Mouse (Mus musculus): Measurements from ENCODE around the gene Cbx8. TPM values are rescaled to one million over a fixed set of nuclear protein-coding genes. Genes with fewer than 3 reads are reported as not detected.

The Cbx8 gene
- 9.8 and 12.3 TPM in 2 replicates for polyA plus RNA-seq (2015; fragmentation: Nextera tagmentation; extraction: Ambion mirVana)

DNA sequence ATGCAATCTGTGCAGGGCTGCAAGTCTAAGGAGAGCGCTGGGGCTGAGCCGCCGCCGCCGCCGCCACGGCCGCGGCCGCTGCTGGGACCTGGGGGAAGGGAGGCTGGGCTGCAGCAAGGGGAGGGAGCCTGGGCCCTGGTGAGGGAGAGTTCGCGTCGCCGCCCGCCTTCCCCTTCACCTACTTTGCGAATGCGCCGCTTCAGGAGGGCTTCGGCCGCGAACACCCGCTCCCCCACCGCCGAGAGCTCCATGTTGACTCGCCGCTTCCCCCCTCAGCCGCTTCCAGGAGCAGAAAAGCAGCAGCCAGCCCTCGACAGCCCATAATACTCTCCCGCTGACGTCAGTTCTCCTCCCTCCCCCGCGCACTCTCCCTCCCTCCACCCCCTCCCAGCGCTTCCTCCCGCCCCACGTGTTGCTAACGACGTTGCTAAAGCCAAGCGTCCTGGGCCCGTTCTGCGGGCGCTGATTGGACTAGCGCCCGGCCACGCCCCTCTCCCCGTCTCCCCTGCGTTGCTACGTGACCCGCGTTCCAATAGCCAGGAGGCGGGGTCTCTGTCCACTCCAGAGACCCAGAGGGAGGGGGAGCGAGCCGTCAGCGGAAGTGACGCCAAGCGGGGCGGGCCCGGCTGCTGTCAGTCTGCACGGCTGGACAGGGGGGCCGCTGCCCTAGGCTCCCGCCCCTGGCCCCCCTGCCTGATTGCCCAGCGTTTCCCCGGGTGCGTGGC lies at the start of gene Cbx8:
Cbx8 (minus strand) TSS at position 370 of the 725 bp plus-strand sequence.
- Histone ChIP-seq H3K4me1 (peaks cover 76% of the 10 kb centered on the region), H3K4me3 (peak within 1 kb of the TSS; percentile 75), H3K27ac (peak within 1 kb of the TSS; percentile 88), H3K9ac (peak within 1 kb of the TSS; percentile 94), H3K36me3 (ENCODE audit: poor library complexity, severe bottlenecking) (peaks cover 10% of the 10 kb centered on the region), H3K9me3 (replicated peaks) (no peaks in the 10 kb centered on the region), H3K4me2 (peak within 1 kb of the TSS; percentile 94), H3K27me3 (peaks cover 83% of the 10 kb centered on the region)
- under 1% methylated on average over 50 of the region's 63 CpGs for WGBS
- peak; percentile 91 for ATAC-seq

DNA sequence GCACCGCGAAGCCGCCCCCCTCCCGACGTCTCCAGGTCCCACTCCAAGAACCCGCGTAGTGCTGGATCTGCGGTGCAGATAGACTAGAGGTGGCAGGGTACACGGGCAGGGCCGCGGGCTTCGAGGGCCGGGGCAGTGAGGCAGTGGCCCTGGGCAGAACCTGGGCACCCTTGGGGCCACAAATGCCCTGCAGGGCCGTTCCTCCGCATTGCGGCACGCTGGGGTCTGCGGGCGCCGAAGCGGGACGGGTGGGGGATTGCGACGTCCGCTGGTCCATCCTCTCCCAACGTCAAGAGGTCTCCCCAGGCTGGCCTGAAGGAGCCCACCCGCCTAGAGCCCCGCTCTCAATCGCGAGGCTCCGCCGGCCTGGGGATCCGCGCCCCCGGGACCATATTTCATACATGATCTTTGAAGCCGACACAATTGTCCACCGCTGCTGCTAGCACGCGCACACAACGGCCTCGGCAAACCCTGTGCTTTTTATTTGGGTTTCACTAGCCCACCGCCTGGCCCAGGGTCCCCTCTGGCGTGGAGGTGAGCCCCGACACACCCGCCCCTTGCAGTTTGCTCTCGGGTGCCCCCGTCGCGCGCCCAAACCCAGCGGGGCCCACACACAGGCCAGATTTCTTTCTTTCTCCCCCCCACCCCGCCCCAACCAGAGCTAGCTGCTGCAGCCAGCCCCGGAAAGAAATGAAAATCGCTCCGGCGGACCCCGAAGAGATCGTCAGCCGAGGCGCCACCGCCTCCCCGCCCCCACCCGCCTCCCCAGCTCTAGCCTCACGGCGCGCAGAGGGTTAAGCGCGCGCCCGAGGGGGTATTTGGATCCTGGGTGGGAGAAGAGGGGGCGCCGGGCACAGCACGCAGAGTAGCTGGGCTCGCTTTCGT lies 49.5 kb upstream of the Cbx8 start:
- ATAC-seq: no peak
- WGBS: under 1% methylated on average over 70 of the region's 75 CpGs
- H3K36me3 ChIP-seq (ENCODE audit: poor library complexity, severe bottlenecking): no peaks in the 10 kb centered on the region
- peak overlapping the region; percentile 95 for H3K4me2 ChIP-seq
- peaks cover 54% of the 10 kb centered on the region for H3K27me3 ChIP-seq
- H3K4me1 ChIP-seq: peaks cover 39% of the 10 kb centered on the region
- peak overlapping the region; percentile 73 for H3K9ac ChIP-seq
- no peak overlapping the region for H3K27ac ChIP-seq
- no peaks in the 10 kb centered on the region for H3K9me3 ChIP-seq (replicated peaks)
- peak overlapping the region; percentile 54 for H3K4me3 ChIP-seq

DNA sequence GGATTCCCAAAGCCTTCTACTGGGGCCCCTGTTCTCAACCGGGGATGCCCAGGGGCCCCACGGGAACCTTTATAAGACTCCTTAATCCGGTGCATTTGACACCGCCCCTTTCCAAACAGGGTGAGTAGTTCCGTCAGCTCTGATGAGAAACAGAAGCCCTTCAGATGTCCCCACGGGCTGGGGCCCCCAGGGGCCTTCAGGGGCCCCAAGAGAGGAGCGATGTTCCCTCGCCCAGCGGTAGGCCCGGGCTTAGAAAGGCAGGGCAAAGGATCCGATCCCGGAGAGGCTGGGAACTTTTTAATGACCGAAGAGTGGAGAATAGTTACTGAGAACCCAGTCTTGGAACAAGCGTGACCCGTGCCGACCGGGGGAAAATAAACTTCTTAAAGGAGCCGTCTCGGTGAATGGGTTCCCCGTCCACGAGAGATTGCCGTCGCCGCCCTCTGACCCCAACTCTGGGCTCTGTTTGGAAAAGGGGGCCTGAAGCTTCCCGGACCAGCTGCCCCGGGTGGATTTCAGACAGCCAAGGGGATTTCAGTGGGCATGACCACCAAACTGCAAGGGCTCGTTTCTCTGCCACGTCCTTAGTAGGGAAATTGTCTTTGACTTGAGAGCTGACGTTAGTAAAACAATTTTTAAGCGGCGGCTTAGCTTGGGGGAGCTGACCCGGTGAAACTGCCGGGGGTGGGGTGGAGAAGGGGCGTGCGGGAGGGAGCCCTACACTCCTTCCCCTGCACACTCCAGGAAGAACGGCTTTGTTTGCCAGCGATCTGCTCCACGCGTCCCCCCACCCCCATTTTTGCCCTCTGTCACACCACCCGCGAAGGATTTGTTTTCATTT lies 48.7 kb upstream of the Cbx8 start:
- under 1% methylated on average over 41 of the region's 41 CpGs for WGBS
- H3K9ac ChIP-seq: peak overlapping the region; percentile 73
- no peak for ATAC-seq
- H3K4me3 ChIP-seq: peak overlapping the region; percentile 54
- peak overlapping the region; percentile 95 for H3K4me2 ChIP-seq
- no peaks in the 10 kb centered on the region for H3K36me3 ChIP-seq (ENCODE audit: poor library complexity, severe bottlenecking)
- no peak overlapping the region for H3K27ac ChIP-seq
- H3K9me3 ChIP-seq (replicated peaks): no peaks in the 10 kb centered on the region
- H3K4me1 ChIP-seq: peaks cover 45% of the 10 kb centered on the region
- peaks cover 54% of the 10 kb centered on the region for H3K27me3 ChIP-seq

DNA sequence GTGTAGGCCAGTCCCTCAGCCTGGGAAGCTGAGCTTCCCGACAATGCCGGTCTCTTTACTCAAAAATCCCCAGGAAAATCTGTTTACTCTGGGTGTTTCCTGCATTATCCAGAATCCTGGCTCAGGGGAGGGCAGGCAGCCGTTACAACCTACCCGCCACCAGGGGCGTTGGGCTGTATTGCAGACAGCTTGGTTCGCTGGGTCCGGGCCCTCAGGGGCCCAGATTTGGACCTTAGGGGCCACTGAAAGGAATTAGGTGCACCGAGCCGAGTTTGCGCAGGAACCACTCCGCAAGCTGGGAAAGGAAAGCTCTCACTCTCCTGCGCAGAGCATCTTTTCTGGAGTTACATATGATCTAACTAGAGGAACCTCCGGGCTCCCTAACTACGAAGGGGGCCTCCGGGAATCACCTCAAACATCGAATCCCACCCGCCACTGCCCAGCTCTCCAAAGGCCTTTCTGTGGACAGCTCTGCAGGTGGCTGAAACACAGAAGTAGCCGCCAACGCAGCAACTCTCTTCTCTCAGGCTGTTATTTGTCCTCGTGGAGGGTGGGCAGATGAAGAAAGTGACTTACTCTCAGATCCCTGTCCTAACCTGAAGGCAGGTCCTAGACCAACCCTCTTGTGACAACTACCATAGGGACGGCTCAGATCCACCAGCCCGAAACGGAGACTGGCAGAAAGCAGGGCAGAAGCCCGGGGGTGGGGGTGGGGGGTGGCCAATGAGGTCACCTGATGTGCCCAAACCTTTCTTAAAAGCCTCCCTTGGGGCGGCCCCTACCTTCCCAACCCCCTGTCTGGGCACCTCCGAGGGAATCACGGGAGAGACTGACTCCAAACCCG lies 47.8 kb upstream of the Cbx8 start:
- peak overlapping the region; percentile 10 for H3K4me3 ChIP-seq
- H3K36me3 ChIP-seq (ENCODE audit: poor library complexity, severe bottlenecking): no peaks in the 10 kb centered on the region
- no peak overlapping the region for H3K27ac ChIP-seq
- peaks cover 53% of the 10 kb centered on the region for H3K4me1 ChIP-seq
- H3K9ac ChIP-seq: no peak overlapping the region
- ATAC-seq: no peak
- H3K4me2 ChIP-seq: no peak overlapping the region
- H3K27me3 ChIP-seq: peaks cover 51% of the 10 kb centered on the region
- H3K9me3 ChIP-seq (replicated peaks): no peaks in the 10 kb centered on the region
- WGBS: under 1% methylated on average over 27 of the region's 28 CpGs

DNA sequence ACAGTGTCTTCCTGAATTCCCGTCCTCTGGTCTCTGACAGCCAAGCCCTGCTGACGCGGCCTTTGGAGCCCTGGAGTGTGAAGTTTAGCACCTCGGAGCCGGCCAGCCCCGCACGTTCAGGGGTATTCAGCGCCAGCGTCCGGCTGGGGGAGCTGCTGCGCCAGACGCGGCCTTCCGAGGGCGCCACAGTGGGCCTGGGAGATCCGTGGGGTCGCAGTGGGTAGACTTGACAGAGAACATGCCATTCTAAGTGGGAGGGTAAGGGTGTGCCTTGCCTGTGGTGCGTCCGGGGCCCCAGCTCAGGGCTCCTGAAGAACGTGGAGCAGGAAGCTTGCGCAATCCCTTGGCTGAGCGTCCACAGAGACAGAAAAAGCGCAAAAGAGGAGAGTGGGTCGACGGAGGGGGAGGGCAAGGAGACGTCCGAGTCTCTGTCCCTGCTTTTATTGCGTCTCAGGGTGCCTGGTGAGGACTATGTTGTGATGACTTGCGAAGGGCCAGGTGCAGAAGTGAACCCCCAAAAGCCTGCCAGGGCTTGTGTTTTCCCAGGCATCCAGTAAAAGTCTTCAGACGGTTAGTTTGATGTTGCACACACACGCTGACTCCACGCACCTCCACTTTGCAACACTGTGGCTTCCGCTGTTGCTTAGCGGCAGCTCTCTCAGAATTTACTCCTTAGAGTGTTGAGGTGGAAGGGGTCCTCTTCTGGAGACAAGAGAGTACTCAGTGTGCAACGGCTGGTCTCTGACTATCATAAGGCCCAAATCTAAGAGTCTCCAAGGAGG lies 46.7 kb upstream of the Cbx8 start:
- Histone ChIP-seq H3K9ac (no peak overlapping the region), H3K4me3 (peak overlapping the region; percentile 7; the same call in 1 of the 2 replicates), H3K4me1 (peaks cover 64% of the 10 kb centered on the region), H3K27ac (no peak overlapping the region), H3K9me3 (replicated peaks) (no peaks in the 10 kb centered on the region), H3K36me3 (ENCODE audit: poor library complexity, severe bottlenecking) (no peaks in the 10 kb centered on the region), H3K4me2 (peak overlapping the region; percentile 16; the same call in 1 of the 2 replicates), H3K27me3 (peaks cover 55% of the 10 kb centered on the region)
- ATAC-seq: no peak
- 3% methylated on average over 35 of the region's 35 CpGs for WGBS

DNA sequence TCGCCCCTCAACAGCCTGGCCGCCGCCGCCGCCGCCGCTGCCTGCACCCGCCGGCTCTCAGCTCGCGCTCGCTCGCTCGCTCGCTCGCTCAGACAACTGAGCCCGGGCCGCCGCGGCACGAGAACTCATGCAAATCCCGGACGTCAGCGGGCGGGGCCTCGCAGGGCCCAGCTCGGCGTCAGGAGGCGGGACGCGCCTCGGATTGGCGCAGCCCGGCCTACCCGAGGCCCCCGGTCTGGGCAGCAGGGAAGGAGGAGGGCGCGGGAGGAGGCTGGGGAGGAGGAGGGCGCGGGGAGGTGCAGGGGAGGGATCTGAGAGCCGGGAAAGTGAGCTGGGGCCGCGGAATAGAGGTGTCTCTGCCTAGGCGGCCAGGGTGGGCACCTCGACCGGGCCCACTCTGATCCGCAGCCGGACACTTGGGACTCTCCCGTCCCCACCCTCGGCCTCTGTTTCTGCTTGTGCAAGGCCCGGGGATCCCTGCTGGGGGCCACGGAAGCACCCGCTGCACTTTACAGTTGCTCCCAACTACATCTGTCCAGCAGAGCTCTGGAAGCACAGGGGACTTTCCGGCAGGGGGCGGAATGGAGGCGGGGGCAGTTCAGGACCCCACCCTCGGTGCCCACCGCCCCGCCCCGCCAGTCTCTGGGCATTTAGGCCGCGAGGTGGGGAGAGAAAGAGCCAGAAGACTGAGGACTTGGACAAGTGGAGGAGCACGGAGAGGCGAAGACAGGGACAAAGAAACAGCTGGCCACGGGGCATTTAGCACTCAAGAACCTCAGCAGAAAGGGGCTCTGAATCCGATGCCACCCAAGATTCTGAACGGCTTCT lies 45.6 kb upstream of the Cbx8 start, which contains the start of gene Cbx4:
Cbx4 (minus strand) TSS at position 78 of the 828 bp plus-strand sequence.
- Histone ChIP-seq H3K4me2 (peak within 1 kb of the TSS; percentile 79), H3K4me1 (peaks cover 71% of the 10 kb centered on the region), H3K27ac (peak within 1 kb of the TSS; percentile 99), H3K9ac (peak within 1 kb of the TSS; percentile 88), H3K9me3 (replicated peaks) (no peaks in the 10 kb centered on the region), H3K4me3 (peak within 1 kb of the TSS; percentile 71), H3K36me3 (ENCODE audit: poor library complexity, severe bottlenecking) (peaks cover 9% of the 10 kb centered on the region), H3K27me3 (peaks cover 60% of the 10 kb centered on the region)
- WGBS: under 1% methylated on average over 62 of the region's 67 CpGs
- peak; percentile 91 for ATAC-seq

DNA sequence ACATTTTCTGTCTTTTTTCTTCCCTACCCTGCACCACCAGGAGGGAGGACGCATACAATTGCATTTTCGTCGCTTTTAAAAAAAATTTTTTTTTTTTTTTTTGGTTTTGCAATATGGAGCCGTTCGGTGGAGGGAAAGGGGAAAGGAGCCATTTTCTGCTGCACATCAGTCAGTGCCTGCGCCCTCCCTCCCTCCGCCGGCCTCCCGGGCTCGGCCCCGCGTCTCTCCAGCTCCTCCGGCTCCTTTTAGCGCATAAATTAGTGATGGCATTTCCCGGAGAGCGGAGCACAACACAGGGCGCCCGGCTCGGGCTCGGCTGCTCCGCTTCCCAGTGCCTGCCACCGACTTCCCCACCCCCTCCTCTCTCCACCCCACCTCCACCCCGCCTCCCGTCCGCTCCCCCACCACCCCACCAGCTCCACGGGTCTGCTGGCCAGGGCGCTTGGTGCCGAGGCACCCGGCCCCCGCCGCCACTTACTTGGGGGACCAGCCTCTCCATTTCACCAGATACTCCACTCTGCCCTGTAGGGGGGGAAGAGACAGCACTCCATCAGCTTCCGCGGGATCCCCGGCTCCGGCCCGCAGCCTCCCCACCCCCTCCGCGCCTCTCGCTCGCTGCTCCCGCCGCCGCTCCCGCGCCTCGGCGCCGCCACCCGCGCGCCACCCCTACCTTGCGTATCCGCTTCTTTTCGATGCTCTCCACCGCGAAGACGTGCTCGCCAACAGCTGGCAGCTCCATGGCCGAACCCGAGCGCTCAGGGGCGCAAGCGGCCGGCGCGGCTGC lies 44.7 kb upstream of the Cbx8 start:
- ATAC-seq: peak; percentile 61
- peak overlapping the region; percentile 88 for H3K9ac ChIP-seq
- H3K9me3 ChIP-seq (replicated peaks): no peaks in the 10 kb centered on the region
- peaks cover 75% of the 10 kb centered on the region for H3K4me1 ChIP-seq
- peaks cover 67% of the 10 kb centered on the region for H3K27me3 ChIP-seq
- peak overlapping the region; percentile 99 for H3K27ac ChIP-seq
- under 1% methylated on average over 64 of the region's 66 CpGs for WGBS
- H3K4me3 ChIP-seq: peak overlapping the region; percentile 71
- H3K36me3 ChIP-seq (ENCODE audit: poor library complexity, severe bottlenecking): peaks cover 17% of the 10 kb centered on the region
- H3K4me2 ChIP-seq: peak overlapping the region; percentile 79

DNA sequence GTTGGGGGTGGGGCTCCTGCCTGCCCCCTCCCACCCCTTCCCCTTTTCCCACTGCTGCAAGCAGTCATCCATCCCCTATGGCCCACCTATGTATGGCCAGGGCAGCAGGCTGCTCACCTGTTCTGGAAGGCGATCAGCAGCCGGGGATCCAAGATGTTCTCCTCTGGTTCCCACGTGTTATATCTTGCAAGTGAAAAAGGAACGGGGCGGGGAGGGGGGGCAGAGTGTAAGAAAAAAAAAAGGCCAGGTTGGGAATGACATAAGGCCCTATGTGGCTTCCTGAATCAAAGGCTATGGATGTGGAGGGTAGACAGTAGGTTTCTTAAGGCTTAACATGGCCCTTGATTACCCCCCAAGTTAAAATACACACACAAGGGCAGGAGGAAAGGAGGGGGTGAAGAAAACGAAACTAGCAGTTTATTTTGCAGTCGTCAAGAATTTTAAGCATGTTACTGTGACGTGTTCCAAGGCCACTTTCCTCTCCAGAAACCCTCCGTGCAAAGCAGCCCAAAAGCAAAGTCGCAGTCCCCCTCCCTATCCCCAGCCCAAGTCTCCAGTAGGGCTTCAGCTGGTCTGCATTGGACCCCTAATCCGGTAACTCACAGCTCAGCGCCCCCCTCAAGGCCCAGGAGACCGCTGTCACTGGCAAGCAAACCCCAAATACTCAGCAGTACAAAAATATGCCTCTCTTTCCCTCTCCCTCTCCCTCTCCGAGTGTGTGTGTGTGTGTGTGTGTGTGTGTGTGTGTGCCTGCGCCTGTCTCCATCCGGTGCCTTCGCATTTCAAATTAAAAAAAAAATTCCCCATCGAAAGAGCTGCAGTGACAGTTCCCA lies 43.9 kb upstream of the Cbx8 start:
- peak overlapping the region; percentile 99 for H3K27ac ChIP-seq
- peak overlapping the region; percentile 71 for H3K4me3 ChIP-seq
- ATAC-seq: no peak
- WGBS: 1% methylated on average over 18 of the region's 18 CpGs
- H3K27me3 ChIP-seq: peaks cover 61% of the 10 kb centered on the region
- H3K4me1 ChIP-seq: peaks cover 72% of the 10 kb centered on the region
- peak overlapping the region; percentile 79 for H3K4me2 ChIP-seq
- peaks cover 19% of the 10 kb centered on the region for H3K36me3 ChIP-seq (ENCODE audit: poor library complexity, severe bottlenecking)
- peak overlapping the region; percentile 88 for H3K9ac ChIP-seq
- H3K9me3 ChIP-seq (replicated peaks): no peaks in the 10 kb centered on the region
